Mouse (Mus musculus) bone marrow macrophage, adult 2 months (primary cell): Measurements from ENCODE around the gene Klhdc7b.

ENCODE experiments used
- CTCF ChIP-seq: IDR thresholded peaks from 2 replicates; pipeline ENCODE4 v1.5.1; 2012; ENCODE audit warnings: low read depth, mild to moderate bottlenecking, low read length, moderate library complexity
- POLR2A ChIP-seq: IDR thresholded peaks from 2 replicates; pipeline ENCODE4 v1.6.1; 2012; ENCODE audit warnings: mild to moderate bottlenecking, low read depth, low read length, borderline replicate concordance

DNA sequence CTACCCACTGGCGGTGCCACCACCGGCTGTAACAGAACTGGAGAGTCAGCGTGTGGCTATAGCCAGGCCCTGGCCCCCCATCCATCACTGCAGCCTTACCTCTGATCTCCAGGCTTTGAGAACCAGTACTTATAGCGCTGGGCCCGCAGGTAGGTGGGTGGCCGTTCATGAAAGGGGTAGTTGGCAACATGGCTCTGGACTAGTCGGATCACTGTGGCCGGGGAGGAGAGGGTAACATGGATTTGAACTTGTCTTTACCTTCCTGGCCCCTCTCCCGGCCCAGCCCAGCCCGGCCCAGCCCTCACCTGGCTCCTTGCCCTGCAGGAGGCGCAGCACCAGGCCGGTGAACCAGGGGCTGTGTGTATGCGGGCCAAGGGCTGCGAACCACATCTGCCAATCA lies 32.7 kb upstream of the Klhdc7b start:
- TF ChIP-seq POLR2A, result no peak
- no peak for TF ChIP-seq CTCF
